Mouse (Mus musculus) inflammation-experienced regulatory T-cells (primary cell): ENCODE results near the gene Rps6kc1. TPM values are rescaled to one million over a fixed set of nuclear protein-coding genes. Genes with fewer than 3 reads are reported as not detected.

ENCODE experiments used
- polyA plus RNA-seq, 2 experiments: library from polyadenylated mRNA; unstranded; fragments of 100-300 nt; shearing (Covaris generic); gene quantifications; one replicate each; pipeline ENCODE4 v1.2.1; 2017

Gene Rps6kc1
- 10 to 100 TPM in 1 of 2 experiments, 1 to 10 TPM in 1; 8.1 to 10.2 TPM for polyA plus RNA-seq

DNA sequence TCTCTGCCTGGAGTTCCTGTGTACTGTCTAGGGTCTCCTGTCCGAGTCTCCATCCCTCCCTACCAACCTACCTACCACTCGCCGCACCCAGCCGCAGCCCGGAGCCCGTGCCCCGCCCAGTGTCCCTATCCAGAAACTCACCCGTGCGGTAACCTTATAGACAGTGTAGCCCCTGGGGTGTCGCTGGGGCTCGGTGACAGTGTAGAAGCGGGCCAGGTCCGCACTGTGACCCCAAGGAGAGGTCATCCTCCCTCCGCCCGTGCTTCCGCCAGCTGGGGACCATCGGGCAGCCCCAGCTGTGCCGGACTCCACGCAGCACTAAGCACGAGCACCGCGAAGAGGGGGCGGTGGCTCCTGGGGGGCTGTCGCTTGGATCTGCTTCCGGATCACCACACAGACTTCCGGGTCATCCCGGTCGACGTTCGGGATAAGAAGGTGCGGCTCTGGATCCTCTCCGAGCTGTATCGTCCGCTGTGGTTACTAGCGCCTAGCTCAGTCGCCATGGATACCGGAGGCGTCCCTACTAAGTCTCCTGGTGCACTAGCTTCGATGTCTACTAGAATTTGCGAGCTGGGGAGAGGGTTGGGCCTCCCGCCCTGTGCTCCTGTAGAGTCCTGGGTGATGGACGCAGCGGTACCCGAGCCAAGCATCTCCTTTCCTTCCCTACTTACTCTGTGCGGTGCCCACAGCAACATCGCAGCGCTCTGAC lies at the start of gene Rps6kc1:
Gene Rps6kc1 (minus strand): TSS at position 356 of the 709 bp plus-strand sequence.

GRCm38 (mm10) chr1:190924812-190925211 lies 13.2 kb upstream of the Rps6kc1 start, which contains the start of gene Angel2:
Gene Angel2, plus strand, starts transcription at chr1:190925112.

Other genes starting within 250 kb of the Rps6kc1 start
- 10 to 100 TPM; 69.7 to 87.2 TPM for gene Angel2, start 13.3 kb upstream of the Rps6kc1 start, polyA plus RNA-seq
- 1 to 10 TPM in 1 of 2 experiments, under 1 TPM in 1; 0.36 to 2.2 TPM for gene Vash2, start 67.5 kb upstream of the Rps6kc1 start, polyA plus RNA-seq
- gene Flvcr1, start 114.4 kb upstream of the Rps6kc1 start, polyA plus RNA-seq = 10 to 100 TPM; 21.3 to 31.9 TPM
- gene Spata45, start 124.9 kb upstream of the Rps6kc1 start, polyA plus RNA-seq = not detected
- 10 to 100 TPM; 11.0 to 13.3 TPM for gene Tatdn3, start 151.2 kb upstream of the Rps6kc1 start, polyA plus RNA-seq
- gene Nsl1, start 151.2 kb upstream of the Rps6kc1 start, polyA plus RNA-seq = 1 to 10 TPM in 1 of 2 experiments, under 1 TPM in 1; 0.99 to 1.1 TPM
- gene Batf3, start 186.1 kb upstream of the Rps6kc1 start, polyA plus RNA-seq = under 1 TPM in 1 of 2 experiments, not detected in 1; 0.14 TPM